Mouse (Mus musculus): Measurements from ENCODE around the gene Gm4792.

Gm4792 gene

GRCm38 (mm10) chr10:94294933-94295750 lies 3.4 kb downstream of the Gm4792 start:
- Histone ChIP-seq H3K4me3 (replicated peaks; ENCODE audit: low read length) (no peak overlapping the region), H3K36me3 (ENCODE audit: insufficient read depth, low read length) (no peaks in the 10 kb centered on the region), H3K9me3 (ENCODE audit: low read length) (no peaks in the 10 kb centered on the region), H3K27me3 (ENCODE audit: insufficient read depth, low read length) (no peaks in the 10 kb centered on the region; the same call in 1 of the 2 replicates), H3K4me1 (replicated peaks; ENCODE audit: low read depth, low read length) (0 out of 2 replicates have a peak, but pooled peaks cover 2% of the 10 kb centered on the region)
- TF ChIP-seq CTCF (conservative IDR thresholded peaks at IDR 0.05; ENCODE audit: low read length) = no peak
- TF ChIP-seq POU5F1 (IDR thresholded peaks at IDR 0.05; ENCODE audit: borderline replicate concordance, low read length) = no peak
- no peak for TF ChIP-seq NANOG (IDR thresholded peaks at IDR 0.05; ENCODE audit: borderline replicate concordance, low read length)

DNA sequence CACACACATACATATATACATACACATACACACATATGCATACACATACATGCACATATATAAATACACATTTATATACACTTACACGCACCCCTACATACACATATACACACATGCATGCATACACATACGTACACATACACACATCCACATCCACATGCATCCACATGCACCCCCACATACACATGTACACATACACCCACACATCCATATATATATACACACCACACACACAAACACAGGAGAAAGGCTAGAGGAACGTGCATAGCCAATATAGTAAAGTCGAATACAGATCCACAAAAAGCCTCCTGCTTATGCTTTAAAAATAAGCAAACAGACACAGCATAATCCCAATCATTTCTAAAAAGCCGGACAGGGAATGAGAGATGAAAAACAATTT lies 4.1 kb downstream of the Gm4792 start:
- Histone ChIP-seq H3K4me3 (replicated peaks; ENCODE audit: low read length) (no peak overlapping the region), H3K36me3 (ENCODE audit: insufficient read depth, low read length) (no peaks in the 10 kb centered on the region), H3K4me1 (replicated peaks; ENCODE audit: low read depth, low read length) (0 out of 2 replicates have a peak, but pooled peaks cover 2% of the 10 kb centered on the region), H3K9me3 (ENCODE audit: low read length) (no peaks in the 10 kb centered on the region), H3K27me3 (ENCODE audit: insufficient read depth, low read length) (no peaks in the 10 kb centered on the region; the same call in 1 of the 2 replicates)
- TF ChIP-seq CTCF (conservative IDR thresholded peaks at IDR 0.05; ENCODE audit: low read length) (no peak), POU5F1 (IDR thresholded peaks at IDR 0.05; ENCODE audit: borderline replicate concordance, low read length) (no peak), NANOG (IDR thresholded peaks at IDR 0.05; ENCODE audit: borderline replicate concordance, low read length) (no peak)

- Histone ChIP-seq H3K4me3 (replicated peaks; ENCODE audit: low read length) (no peak overlapping the region), H3K36me3 (ENCODE audit: insufficient read depth, low read length) (no peaks in the 10 kb centered on the region), H3K27me3 (ENCODE audit: insufficient read depth, low read length) (no peaks in the 10 kb centered on the region), H3K9me3 (ENCODE audit: low read length) (no peaks in the 10 kb centered on the region), H3K4me1 (replicated peaks; ENCODE audit: low read depth, low read length) (0 out of 2 replicates have a peak, but pooled peaks cover under 1% of the 10 kb centered on the region)
- no peak for TF ChIP-seq NANOG (IDR thresholded peaks at IDR 0.05; ENCODE audit: borderline replicate concordance, low read length)
- TF ChIP-seq POU5F1 (IDR thresholded peaks at IDR 0.05; ENCODE audit: borderline replicate concordance, low read length) = no peak
- TF ChIP-seq CTCF (conservative IDR thresholded peaks at IDR 0.05; ENCODE audit: low read length) = no peak
Measured at GRCm38 (mm10) chr10:94282797-94283196, 15.7 kb downstream of the Gm4792 start.

DNA sequence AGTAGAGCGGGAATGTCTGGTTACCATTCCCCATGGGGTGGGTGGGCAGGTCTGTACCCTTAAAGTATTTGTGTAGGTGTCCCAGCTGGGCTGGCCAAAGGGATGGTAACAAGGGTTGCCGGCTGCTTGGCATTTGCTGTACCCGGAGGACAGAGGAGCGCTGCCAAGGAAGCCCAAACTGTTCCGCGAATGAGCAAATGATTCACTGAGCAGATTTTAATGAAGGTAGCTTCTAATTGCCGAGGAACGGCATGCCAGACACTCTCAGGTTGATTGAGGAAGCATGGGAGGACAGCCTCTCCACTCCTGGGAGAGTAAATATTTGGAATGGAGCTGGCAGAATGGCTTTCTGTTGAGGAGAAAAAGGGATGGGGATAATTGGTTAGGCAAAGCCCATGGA lies 16.3 kb downstream of the Gm4792 start:
- no peaks in the 10 kb centered on the region for H3K9me3 ChIP-seq (ENCODE audit: low read length)
- TF ChIP-seq NANOG (IDR thresholded peaks at IDR 0.05; ENCODE audit: borderline replicate concordance, low read length) (no peak), CTCF (conservative IDR thresholded peaks at IDR 0.05; ENCODE audit: low read length) (no peak), POU5F1 (IDR thresholded peaks at IDR 0.05; ENCODE audit: borderline replicate concordance, low read length) (no peak)
- H3K4me3 ChIP-seq (replicated peaks; ENCODE audit: low read length) = no peak overlapping the region
- 0 out of 2 replicates have a peak, but pooled peaks cover 5% of the 10 kb centered on the region for H3K4me1 ChIP-seq (replicated peaks; ENCODE audit: low read depth, low read length)
- no peaks in the 10 kb centered on the region for H3K27me3 ChIP-seq (ENCODE audit: insufficient read depth, low read length)
- no peaks in the 10 kb centered on the region for H3K36me3 ChIP-seq (ENCODE audit: insufficient read depth, low read length)

DNA sequence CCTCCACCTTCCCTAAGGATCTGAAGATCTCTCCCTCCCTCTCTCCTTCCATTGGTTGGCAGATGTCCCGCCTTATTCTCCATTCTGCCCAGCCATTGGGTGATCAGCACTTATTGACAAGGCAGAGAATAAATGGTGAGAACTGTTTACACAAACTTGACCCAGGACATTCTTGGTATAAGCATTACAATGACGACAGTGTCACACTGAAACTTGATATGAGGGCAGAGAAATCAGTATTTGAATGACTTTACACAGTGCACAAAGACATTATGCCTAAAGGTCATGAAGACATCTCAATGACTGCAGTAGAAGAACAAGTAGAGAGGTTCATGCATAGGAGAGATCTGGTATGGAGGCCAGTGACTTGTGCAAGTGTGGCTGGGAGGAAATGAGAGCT lies 22.0 kb downstream of the Gm4792 start:
- H3K9me3 ChIP-seq (ENCODE audit: low read length) = no peaks in the 10 kb centered on the region
- H3K27me3 ChIP-seq (ENCODE audit: insufficient read depth, low read length) = no peaks in the 10 kb centered on the region
- no peak overlapping the region for H3K4me3 ChIP-seq (replicated peaks; ENCODE audit: low read length)
- TF ChIP-seq NANOG (IDR thresholded peaks at IDR 0.05; ENCODE audit: borderline replicate concordance, low read length) (peak; percentile 39; the same call in 1 of the 2 replicates), CTCF (conservative IDR thresholded peaks at IDR 0.05; ENCODE audit: low read length) (no peak), POU5F1 (IDR thresholded peaks at IDR 0.05; ENCODE audit: borderline replicate concordance, low read length) (no peak)
- peaks cover 8% of the 10 kb centered on the region; the same call in 1 of the 2 replicates for H3K4me1 ChIP-seq (replicated peaks; ENCODE audit: low read depth, low read length)
- no peaks in the 10 kb centered on the region for H3K36me3 ChIP-seq (ENCODE audit: insufficient read depth, low read length)

DNA sequence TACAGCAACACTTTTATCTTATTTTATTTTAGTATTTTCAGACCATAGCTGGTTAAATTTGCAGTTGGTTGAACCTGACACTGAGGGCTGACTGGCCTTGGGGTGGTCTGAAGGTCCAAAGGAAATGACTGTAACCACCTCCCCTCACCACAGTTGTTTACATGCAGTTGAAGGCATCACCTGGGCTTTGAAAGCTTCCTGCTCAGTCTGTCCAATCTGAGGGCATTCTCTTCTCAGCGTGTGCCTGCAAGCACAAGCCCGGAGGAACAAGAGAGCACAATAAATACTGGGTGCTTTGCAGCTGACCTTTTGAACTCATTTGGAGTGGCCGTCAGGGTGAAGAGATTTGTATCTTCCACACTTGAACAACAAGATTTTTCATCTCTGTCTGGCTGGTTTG lies 23.2 kb downstream of the Gm4792 start:
- no peaks in the 10 kb centered on the region for H3K36me3 ChIP-seq (ENCODE audit: insufficient read depth, low read length)
- H3K27me3 ChIP-seq (ENCODE audit: insufficient read depth, low read length) = 0 out of 2 replicates have a peak, but pooled peaks cover 3% of the 10 kb centered on the region
- TF ChIP-seq CTCF (conservative IDR thresholded peaks at IDR 0.05; ENCODE audit: low read length) (no peak), POU5F1 (IDR thresholded peaks at IDR 0.05; ENCODE audit: borderline replicate concordance, low read length) (no peak), NANOG (IDR thresholded peaks at IDR 0.05; ENCODE audit: borderline replicate concordance, low read length) (no peak)
- H3K4me1 ChIP-seq (replicated peaks; ENCODE audit: low read depth, low read length) = peaks cover 15% of the 10 kb centered on the region
- no peak overlapping the region for H3K4me3 ChIP-seq (replicated peaks; ENCODE audit: low read length)
- H3K9me3 ChIP-seq (ENCODE audit: low read length) = no peaks in the 10 kb centered on the region

DNA sequence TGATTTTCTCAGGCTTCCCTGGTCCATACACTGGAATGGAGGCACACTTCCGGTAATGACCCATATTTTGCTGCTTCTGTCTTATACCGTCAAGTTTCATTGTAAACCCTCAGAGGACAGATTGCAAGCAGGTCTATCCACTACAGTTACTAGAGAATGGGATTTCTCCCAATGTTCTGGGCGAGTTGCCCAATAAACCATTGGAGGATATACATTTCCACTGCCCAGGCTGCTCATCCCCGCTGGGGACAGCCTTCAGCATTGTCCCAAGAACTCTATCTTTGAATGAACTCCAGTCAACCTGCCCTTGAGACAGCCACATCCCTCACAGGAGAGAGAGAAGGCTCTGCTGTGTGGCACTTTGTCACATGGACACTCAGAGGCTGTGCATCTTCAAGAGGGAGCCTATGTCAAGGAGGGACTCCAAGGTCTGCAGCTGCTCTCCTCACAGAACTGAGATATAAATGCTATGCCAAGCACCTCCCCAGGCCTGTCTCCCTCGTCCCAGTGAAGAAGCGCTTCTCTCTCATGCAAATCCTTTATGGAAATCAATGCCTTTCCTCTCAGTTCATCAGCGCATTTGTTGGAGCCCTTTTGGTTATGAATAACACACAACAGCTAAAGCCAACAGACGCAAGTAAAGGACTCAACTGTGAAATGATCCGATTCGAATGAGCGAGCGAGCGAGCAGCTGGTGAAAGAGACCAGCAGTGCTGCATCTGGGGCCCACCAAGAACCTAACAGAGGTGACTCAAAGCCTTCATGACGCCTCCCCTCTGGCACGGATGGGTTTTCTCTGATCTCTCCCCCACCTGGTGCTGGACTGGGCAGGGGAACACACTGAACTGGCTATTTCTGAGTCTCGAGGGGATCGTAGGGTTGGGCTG lies 32.6 kb downstream of the Gm4792 start:
- H3K4me3 ChIP-seq (replicated peaks; ENCODE audit: low read length) = no peak overlapping the region
- peaks cover 6% of the 10 kb centered on the region; the same call in 1 of the 2 replicates for H3K27me3 ChIP-seq (ENCODE audit: insufficient read depth, low read length)
- H3K36me3 ChIP-seq (ENCODE audit: insufficient read depth, low read length) = no peaks in the 10 kb centered on the region
- H3K4me1 ChIP-seq (replicated peaks; ENCODE audit: low read depth, low read length) = peaks cover 15% of the 10 kb centered on the region
- H3K9me3 ChIP-seq (ENCODE audit: low read length) = peaks cover 7% of the 10 kb centered on the region; the same call in 1 of the 2 replicates
- no peak for TF ChIP-seq NANOG (IDR thresholded peaks at IDR 0.05; ENCODE audit: borderline replicate concordance, low read length)
- TF ChIP-seq POU5F1 (IDR thresholded peaks at IDR 0.05; ENCODE audit: borderline replicate concordance, low read length) = no peak
- TF ChIP-seq CTCF (conservative IDR thresholded peaks at IDR 0.05; ENCODE audit: low read length) = no peak

DNA sequence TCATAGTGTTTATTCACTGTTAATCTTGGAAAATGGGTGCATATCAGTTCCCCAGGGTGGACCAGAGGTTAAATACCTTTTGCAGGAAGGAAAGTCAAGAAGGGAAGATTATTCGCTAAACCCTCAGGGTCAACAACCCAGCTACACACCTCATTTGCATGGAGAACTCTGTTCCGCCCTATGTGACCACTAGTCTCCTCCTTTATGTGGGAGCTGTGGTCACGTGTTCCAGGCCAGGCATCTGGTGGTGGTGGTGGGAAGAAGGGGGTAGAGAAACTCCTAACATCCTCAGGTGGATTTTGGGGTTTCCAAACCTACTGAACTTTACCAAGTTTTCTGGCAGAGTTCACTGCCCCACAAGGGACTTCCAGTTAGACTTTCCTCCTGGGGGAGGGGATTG lies 35.3 kb downstream of the Gm4792 start:
- H3K27me3 ChIP-seq (ENCODE audit: insufficient read depth, low read length) = no peaks in the 10 kb centered on the region
- no peak; the same call in 1 of the 2 replicates for TF ChIP-seq CTCF (conservative IDR thresholded peaks at IDR 0.05; ENCODE audit: low read length)
- TF ChIP-seq NANOG (IDR thresholded peaks at IDR 0.05; ENCODE audit: borderline replicate concordance, low read length) = no peak
- TF ChIP-seq POU5F1 (IDR thresholded peaks at IDR 0.05; ENCODE audit: borderline replicate concordance, low read length) = no peak
- peaks cover 14% of the 10 kb centered on the region for H3K4me1 ChIP-seq (replicated peaks; ENCODE audit: low read depth, low read length)
- no peaks in the 10 kb centered on the region for H3K9me3 ChIP-seq (ENCODE audit: low read length)
- no peaks in the 10 kb centered on the region for H3K36me3 ChIP-seq (ENCODE audit: insufficient read depth, low read length)
- 0 out of 2 replicates have a peak overlapping the region, but pooled peaks have one; percentile 70 for H3K4me3 ChIP-seq (replicated peaks; ENCODE audit: low read length)

Data from E14TG2a.4 (cell line).